Mouse (Mus musculus) CD4-positive, CD25-positive, alpha-beta regulatory T cell (primary cell): ENCODE measurements around the gene Atp8a2. TPM values are rescaled to one million over a fixed set of nuclear protein-coding genes. Genes with fewer than 3 reads are reported as not detected.

Source experiments
- polyA plus RNA-seq: library from polyadenylated mRNA; unstranded; fragments of 100-300 nt; shearing (Covaris generic); gene quantifications from one replicate; pipeline ENCODE4 v1.2.1, GENCODE M21; 2017

Gene Atp8a2
- 1.0 TPM for polyA plus RNA-seq

GRCm38 (mm10) chr14:60196884-60197283 is at the start of gene Atp8a2:
TSS of gene Atp8a2 (minus strand) at chr14:60197179.

GRCm38 (mm10) chr14:59625158-59625805 is 571.7 kb downstream of the Atp8a2 start, which contains the start of gene Shisa2:
TSS of gene Shisa2 (plus strand) at chr14:59625308.

GRCm38 (mm10) chr14:59597398-59598259 is 599.4 kb downstream of the Atp8a2 start, which contains the start of gene Cdadc1:
TSS of gene Cdadc1 (minus strand) at chr14:59597959.

Other genes with a start within 250 kb of the Atp8a2 start
- gene Nupl1, start 54.3 kb upstream of the Atp8a2 start, polyA plus RNA-seq: 0.06 TPM
- gene Gm49336, start 54.3 kb upstream of the Atp8a2 start, polyA plus RNA-seq: 51.2 TPM
- 62.7 TPM for gene Mtmr6, start 68.0 kb upstream of the Atp8a2 start, polyA plus RNA-seq
- gene Amer2, start 176.1 kb upstream of the Atp8a2 start, polyA plus RNA-seq: not detected